Comparison of ENCODE assay signal across 8 mouse cellular contexts in the genomic region with DNA sequence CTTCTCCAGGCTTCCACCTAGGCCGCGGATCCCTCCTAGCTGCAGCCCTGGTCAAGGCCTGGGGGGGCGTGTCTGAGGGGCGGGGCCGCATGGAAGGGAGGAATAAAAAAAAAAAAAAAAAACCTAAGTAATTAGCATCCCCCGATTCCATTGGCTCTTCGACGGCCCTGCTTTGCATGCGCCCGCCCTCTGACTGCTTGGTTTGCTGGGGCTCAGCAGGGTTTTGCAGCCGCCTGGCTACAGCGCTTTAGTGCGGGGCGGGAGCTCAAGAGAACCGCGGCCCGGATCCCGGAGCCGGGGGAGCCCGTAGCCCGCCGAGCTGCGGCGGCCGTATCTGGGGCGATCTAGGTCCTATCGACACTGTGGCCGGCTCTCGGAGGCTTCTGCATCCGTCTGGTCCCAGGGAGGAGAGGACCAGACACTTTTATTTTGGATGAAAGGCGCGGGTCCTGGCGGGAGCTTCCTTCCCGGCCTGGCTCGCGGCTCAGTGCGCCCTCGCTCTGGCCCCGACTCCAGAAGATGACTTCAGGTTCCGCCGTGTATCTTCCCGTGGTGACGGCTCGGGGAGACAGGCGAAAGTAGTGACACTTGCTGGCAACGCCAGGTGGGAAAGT. TPM values are rescaled to one million over a fixed set of nuclear protein-coding genes. Genes with fewer than 3 reads are reported as not detected.
DNase-seq lines count a peak whose midpoint lies in the region; ATAC-seq lines count a peak whose summit lies in the region.

TSS of gene Btbd11 (plus strand) at position 210 of the 614 bp plus-strand sequence.

- no peaks in the 10 kb centered on the region for H3K36me3 ChIP-seq in forebrain, embryonic 10.5 days (replicated peaks)
- no peaks in the 10 kb centered on the region for H3K36me3 ChIP-seq in heart, embryonic 15.5 days
- no peaks in the 10 kb centered on the region for H3K36me3 ChIP-seq in liver, embryonic 12.5 days
- H3K36me3 ChIP-seq in stomach, embryonic 14.5 days (ENCODE audit: control insufficient read depth, insufficient read depth, low read length), result no peaks in the 10 kb centered on the region

- no peaks in the 10 kb centered on the region for H3K9me3 ChIP-seq in forebrain, embryonic 10.5 days
- no peaks in the 10 kb centered on the region for H3K9me3 ChIP-seq in heart, embryonic 15.5 days (replicated peaks)
- no peaks in the 10 kb centered on the region for H3K9me3 ChIP-seq in liver, embryonic 12.5 days (replicated peaks)
- H3K9me3 ChIP-seq in stomach, embryonic 14.5 days (ENCODE audit: control insufficient read depth, low read depth, low read length), result no peaks in the 10 kb centered on the region

- H3K4me3 ChIP-seq in forebrain, embryonic 10.5 days, result peak within 1 kb of the TSS; percentile 64
- peak within 1 kb of the TSS; percentile 59 for H3K4me3 ChIP-seq in heart, embryonic 15.5 days
- peak within 1 kb of the TSS; percentile 49 for H3K4me3 ChIP-seq in liver, embryonic 12.5 days
- H3K4me3 ChIP-seq in stomach, embryonic 14.5 days (ENCODE audit: low read depth, low read length), result peak within 1 kb of the TSS; percentile 50

- H3K9ac ChIP-seq in heart, embryonic 15.5 days, result peak within 1 kb of the TSS; percentile 55
- peak within 1 kb of the TSS; percentile 31; the same call in 1 of the 2 replicates for H3K9ac ChIP-seq in liver, embryonic 12.5 days
- H3K9ac ChIP-seq in stomach, embryonic 14.5 days (replicated peaks; ENCODE audit: low read depth, low read length), result peak within 1 kb of the TSS; percentile 53

- under 1% methylated on average over 46 of the region's 46 CpGs for WGBS in forebrain, embryonic 10.5 days
- WGBS in heart, embryonic 15.5 days, result under 1% methylated on average over 45 of the region's 46 CpGs
- under 1% methylated on average over 46 of the region's 46 CpGs for WGBS in liver, embryonic 12.5 days (ENCODE audit: insufficient replicate concordance)
- under 1% methylated on average over 46 of the region's 46 CpGs for WGBS in stomach, embryonic 14.5 days

- peak; percentile 5 to 6 for DNase-seq in B cell, adult 2 months
- peak; percentile 85 for DNase-seq in brain, embryonic 18.5 days (ENCODE audit: low read depth, low spot score)
- DNase-seq in forebrain, embryonic 10.5 days (ENCODE audit: extremely low spot score, low spot score), result peak; percentile 90
- peak; percentile 95 for DNase-seq in kidney, postnatal 14 days
- peak; percentile 76 to 79 for DNase-seq in natural killer cell, adult 2 months (ENCODE audit: low spot score in 2 of 2)

- peaks cover 51% of the 10 kb centered on the region for H3K27me3 ChIP-seq in forebrain, embryonic 10.5 days (ENCODE audit: poor library complexity, severe bottlenecking)
- H3K27me3 ChIP-seq in heart, embryonic 15.5 days, result peaks cover 33% of the 10 kb centered on the region
- H3K27me3 ChIP-seq in liver, embryonic 12.5 days (replicated peaks), result peaks cover 58% of the 10 kb centered on the region
- H3K27me3 ChIP-seq in stomach, embryonic 14.5 days (ENCODE audit: control insufficient read depth, insufficient read depth, low read length), result 0 out of 2 replicates have a peak, but pooled peaks cover 8% of the 10 kb centered on the region

- H3K4me1 ChIP-seq in forebrain, embryonic 10.5 days, result peaks cover 39% of the 10 kb centered on the region
- peaks cover 28% of the 10 kb centered on the region for H3K4me1 ChIP-seq in heart, embryonic 15.5 days (replicated peaks)
- peaks cover 15% of the 10 kb centered on the region; the same call in 1 of the 2 replicates for H3K4me1 ChIP-seq in liver, embryonic 12.5 days
- H3K4me1 ChIP-seq in stomach, embryonic 14.5 days (ENCODE audit: control insufficient read depth, insufficient read depth, low read length), result peaks cover 8% of the 10 kb centered on the region

- ATAC-seq in heart, embryonic 15.5 days (replicated peaks; ENCODE audit: insufficient number of reproducible peaks, insufficient read depth, low FRiP score, low read depth), result peak; percentile 97
- ATAC-seq in liver, embryonic 12.5 days, result peak; percentile 89
- peak; percentile 94 for ATAC-seq in stomach, embryonic 14.5 days (ENCODE audit: insufficient number of reproducible peaks, insufficient read depth, low FRiP score, low read depth)

- peak within 1 kb of the TSS; percentile 99 for H3K4me2 ChIP-seq in heart, embryonic 15.5 days
- peak within 1 kb of the TSS; percentile 72 for H3K4me2 ChIP-seq in liver, embryonic 12.5 days
- H3K4me2 ChIP-seq in stomach, embryonic 14.5 days (replicated peaks; ENCODE audit: low read depth, low read length), result peak within 1 kb of the TSS; percentile 100

- H3K27ac ChIP-seq in forebrain, embryonic 10.5 days, result peak within 1 kb of the TSS; percentile 83
- H3K27ac ChIP-seq in heart, embryonic 15.5 days, result peak within 1 kb of the TSS; percentile 50; the same call in 1 of the 2 replicates
- H3K27ac ChIP-seq in liver, embryonic 12.5 days, result no peak within 1 kb of the TSS
- peak within 1 kb of the TSS; percentile 52; the same call in 1 of the 2 replicates for H3K27ac ChIP-seq in stomach, embryonic 14.5 days (ENCODE audit: low read length)

RNA-seq across cellular contexts. Expression of gene Btbd11, which starts in this region (rescaled TPM):
- polyA plus RNA-seq in forebrain, embryonic 10.5 days (2016; fragmentation: Nextera tagmentation; extraction: Ambion mirVana), result 4.1 and 4.3 TPM in 2 replicates
- polyA plus RNA-seq in heart, embryonic 15.5 days (2015; fragmentation: Nextera tagmentation; extraction: Ambion mirVana), result 0.79 and 3.2 TPM in 2 replicates
- polyA plus RNA-seq in liver, embryonic 12.5 days (2016; fragmentation: Nextera tagmentation; extraction: Ambion mirVana), result 0.32 and 0.42 TPM in 2 replicates
- polyA plus RNA-seq in stomach, embryonic 14.5 days (2014; fragmentation: Nextera tagmentation; extraction: Ambion mirVana), result 2.4 and 3.7 TPM in 2 replicates

Comparison
In these comparisons a context has a peak if more than half of its experiments do, and no peak if none do; other contexts are left out.
1. Peak in ATAC-seq, H3K4me3 ChIP-seq, H3K9ac ChIP-seq and H3K4me2 ChIP-seq in liver, embryonic 12.5 days; RNA of the gene not detected or under 1 TPM.
2. DNase-seq: peak in every context shown above with its lines; median percentile 95 in kidney, postnatal 14 days; 90 in forebrain, embryonic 10.5 days; 85 in brain, embryonic 18.5 days; 78 in natural killer cell, adult 2 months; 6 in B cell, adult 2 months.